Mouse (Mus musculus) lung, postnatal 4 days (tissue): ENCODE results near the gene Chil1.
A peak's percentile ranks its signal among the peaks of the same experiment; 100 is the strongest.

Source experiments
- DNase-seq, 2 experiments: peaks; one replicate each; pipeline ENCODE4 v3.0.0; 2021

The Chil1 gene

DNA sequence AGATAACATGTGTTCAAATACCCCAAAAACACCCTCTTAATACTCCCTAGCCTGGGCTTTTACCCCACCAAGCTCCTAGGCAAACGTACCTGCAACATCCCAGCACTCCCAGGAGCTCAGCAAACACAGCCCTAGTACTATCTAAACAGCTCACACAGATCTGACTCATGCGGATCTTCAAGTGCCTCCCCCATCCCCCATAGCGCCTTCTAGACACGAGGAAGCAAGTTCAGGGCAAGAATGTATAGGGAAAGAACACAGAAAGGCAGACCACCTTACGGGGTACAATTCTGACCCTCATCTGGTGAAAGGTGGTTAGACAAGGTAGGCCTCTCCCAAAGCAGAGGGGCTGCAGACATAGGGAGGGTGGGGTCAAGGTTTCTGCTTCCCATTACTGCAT, 24.1 kb downstream of the Chil1 start:
- no peak for DNase-seq

DNA sequence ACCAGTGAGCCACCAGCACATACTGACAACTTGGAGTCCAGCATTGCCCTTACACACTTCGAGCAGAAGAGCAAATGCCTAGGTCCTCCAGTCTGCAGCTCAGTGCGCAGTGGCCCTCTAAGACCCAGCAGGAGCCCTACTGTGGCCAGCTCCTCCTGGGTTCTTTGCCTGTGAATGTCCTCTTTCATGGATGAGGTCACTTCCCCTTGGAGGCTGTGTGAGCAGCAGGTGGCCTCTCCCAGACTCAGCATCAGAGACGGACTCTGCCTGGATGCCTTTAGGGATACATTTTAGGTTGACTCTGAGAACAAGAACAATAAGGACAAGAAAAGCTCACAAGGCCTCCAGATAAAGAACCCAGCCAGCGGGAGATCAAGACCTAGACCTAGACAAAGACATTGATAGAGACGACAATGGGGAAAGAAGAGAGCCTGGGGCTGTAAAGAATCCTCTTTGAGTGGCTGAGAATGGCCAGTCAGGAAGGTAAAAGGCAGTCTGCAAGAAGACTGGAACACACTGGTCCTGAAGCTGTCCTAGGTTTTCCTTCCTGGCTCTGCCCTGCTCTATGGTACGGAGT, 28.3 kb downstream of the Chil1 start:
- DNase-seq = no peak

DNA sequence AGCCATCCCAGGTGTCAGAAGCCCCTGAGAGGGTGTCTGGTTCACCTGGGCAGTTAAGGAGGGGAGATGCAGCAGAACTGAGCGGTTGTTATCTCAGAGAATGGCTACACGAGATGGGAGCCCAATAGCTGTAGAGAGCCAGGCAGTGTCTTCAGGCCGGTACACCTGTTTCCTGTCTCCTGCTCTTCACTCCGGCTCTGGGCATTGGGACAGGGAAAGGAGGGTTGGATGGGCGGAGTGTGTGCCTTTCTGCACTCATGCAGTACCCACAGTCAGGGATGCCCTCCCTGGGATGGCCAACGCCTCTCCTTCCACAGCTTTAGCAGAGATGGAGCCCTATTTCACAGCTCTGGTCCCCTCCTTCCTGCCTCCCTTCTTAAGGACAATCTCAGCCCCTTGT, 29.1 kb downstream of the Chil1 start:
- DNase-seq = no peak

DNA sequence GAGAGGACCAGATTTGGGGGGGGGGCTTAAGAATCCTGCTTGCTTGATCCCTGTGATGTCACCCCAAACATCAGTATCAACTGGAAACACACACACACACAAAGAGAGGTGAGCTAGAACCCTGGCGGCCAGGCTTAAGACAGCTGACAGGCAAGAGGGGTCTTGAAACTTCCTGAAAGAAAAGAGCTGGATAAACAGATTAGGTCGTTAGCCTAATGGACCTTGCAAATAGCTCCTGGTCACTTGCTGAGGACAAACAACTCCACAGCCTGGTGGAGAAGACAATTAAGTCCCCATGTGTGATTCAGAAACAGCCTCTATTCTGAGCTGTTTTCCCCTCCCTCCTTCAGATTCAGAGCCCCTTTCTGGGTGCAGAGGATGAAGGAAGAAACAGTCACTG, 29.7 kb downstream of the Chil1 start:
- no peak for DNase-seq

DNA sequence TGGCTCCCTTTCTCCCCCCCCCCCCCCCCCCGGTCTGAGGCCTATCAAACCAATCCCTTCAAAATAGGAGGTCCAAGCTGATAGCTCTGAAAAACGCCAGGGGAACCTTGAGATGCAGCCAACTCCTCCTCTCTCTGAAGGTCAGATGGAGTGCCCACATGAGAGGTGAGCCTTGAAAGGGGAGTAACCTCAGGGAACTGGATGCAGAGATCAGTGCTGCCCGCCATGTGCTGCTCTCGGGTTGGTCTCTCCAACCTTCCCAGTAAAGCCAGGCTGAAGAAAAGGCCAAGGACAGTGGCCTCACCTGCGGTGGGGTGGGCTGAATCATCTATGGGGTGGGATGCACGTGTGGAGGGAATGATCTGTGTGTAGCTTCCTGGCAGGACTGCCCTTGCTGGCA, 30.4 kb downstream of the Chil1 start:
- DNase-seq = no peak

DNA sequence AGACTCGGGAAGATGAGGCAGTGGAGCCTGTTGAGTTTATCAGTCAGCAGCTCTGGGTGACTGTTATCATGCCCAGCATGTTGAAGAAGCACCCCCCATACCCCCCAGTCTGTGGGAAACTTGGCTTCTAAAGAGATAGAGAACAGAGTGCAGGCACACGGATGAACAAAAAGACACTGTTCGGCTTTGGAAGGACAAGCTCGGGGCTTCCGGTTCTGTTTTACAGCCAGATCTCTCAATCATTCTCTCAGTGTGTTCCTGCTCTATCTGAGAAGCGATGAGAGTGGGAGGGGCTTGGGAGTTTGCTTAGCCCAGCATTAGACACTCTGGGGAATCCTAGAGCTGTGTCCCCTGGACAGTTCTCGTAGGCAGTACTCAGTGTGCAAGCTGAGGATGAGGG, 31.4 kb downstream of the Chil1 start:
- no peak for DNase-seq

DNA sequence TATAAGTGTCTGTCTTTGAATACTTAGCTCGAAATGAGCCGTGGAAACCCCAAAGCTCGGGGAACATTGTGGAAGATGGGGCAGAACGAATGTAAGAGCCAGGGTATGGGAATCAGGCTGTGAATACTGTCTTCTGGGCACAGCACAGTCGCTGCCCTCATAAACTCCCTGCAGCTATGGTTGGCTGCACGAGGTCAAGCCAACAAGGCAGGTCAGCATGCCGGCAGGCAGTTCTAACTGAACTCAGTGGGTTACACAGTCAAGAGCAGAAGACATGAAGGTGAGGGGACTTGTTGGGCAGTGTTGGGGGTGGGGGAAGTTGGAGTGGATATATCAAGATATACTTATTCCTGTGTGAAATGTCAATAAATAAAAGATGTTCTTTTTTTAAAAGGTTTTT, 33.1 kb downstream of the Chil1 start:
- DNase-seq = no peak

- DNase-seq = no peak
These were observed 34.0 kb downstream of the Chil1 start for GRCm38 (mm10) chr1:134215751-134216628.

- DNase-seq = no peak
These were observed 34.6 kb downstream of the Chil1 start for GRCm38 (mm10) chr1:134216629-134216971.

DNA sequence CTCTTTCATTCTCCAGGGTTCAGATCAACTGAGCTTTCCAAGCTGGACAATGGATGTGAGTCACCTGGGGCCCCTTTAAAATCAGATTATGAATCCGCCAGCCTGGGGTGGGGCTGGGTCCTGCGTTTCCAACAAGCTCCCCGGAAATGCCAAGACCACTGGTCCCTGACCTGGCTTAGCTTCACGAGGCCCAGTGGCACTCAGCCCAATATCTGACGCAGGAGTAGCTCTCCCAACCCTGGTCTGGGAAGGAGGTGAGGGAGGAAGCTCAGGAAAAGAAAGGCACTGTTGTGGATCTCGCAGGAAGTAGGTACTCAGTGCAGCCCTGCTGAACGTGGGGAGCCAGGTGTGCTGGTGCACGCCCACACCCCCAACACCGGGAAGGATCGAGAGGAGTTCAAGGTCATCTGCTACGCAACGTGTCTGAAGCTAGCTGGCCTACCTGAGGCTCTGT, 35.1 kb downstream of the Chil1 start:
- DNase-seq = peak; percentile 32 to 44

DNA sequence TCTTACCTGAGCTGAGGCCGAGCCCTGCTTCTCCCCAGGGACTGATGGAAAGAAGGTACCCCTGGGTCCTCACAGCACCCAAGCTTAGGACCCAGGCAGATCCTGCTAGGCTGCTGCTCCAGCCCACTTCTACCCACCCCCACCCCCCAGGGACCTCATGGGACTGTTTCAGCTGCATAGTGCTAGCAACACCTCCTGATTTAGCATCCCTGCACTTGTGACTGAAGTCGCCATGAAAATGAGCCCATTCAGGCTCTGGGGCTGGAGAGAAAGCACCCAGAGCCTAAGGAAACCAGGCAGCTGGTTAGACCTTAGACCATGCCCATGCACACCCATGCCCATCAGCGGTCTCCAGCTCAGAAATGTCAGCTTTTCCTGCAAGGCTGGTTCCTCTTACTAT, 36.0 kb downstream of the Chil1 start:
- no peak for DNase-seq

GRCm38 (mm10) chr1:134219608-134220007, 37.6 kb downstream of the Chil1 start:
- no peak for DNase-seq

GRCm38 (mm10) chr1:134221172-134221571, 39.2 kb downstream of the Chil1 start:
- no peak for DNase-seq

DNA sequence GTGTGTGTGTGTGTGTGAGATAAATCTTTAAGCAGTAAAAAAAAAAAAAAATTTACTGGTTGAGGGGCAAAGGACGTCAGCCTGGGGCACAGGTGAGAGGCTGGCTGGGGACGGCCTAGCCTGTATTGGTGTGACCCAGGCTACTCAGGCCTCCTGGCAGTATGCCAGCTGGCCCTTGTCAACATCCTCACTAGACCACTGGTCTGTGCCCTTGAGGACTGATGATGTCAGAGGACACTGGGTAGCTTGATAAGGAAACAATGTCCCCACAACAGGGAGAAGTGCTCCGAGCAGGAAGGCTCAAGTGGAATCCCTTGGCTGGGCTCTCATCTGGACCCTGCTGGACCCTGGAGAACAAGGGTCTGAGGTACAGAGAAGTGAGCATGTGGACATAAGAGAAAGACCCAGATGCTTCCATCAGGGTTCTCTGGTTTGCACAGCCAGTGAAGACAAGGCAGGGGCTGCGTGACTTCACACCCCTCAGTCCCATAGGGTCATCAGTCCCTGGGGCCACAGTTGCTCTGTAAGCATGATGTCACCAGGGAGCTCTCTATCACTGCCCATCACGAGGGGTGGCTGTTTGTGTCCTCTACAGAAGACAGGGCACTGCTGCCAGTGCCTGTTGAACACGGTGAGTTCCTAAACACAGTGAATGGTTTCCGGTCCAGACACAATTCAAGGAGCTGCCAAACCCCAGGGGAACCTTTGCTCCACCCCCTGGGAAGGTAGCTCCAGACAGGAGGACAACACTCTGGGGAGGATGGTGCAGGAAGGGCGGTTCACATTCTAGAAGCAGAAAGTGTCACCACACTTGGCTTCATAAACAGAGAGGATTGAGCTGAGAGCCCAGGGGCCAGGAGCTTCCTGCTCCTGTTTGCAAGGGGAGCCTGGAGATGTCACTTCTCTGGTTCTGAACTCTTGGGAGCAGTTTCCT, 40.4 kb downstream of the Chil1 start:
- peak; percentile 76 to 86 for DNase-seq

- DNase-seq = no peak
These were observed 42.8 kb downstream of the Chil1 start for GRCm38 (mm10) chr1:134224649-134225227.

DNA sequence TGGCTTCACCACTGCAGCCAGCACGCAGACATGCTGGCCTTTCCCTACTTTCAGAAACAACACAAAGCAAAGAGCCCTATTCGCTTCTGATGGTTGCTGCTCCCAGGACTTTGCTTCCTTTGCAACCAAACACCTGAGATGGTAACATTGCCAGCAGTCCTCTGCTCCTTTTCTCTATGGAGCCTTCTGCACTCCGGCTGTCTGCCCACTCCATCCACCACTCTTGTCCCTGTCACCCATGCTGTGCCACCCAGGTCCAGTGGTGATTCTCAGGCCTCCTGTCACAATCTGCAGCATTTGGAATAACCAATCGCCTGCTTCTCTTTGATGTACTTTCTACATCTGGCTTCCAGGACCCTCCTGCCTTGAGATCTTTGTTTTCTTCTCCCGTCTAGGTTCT, 43.4 kb downstream of the Chil1 start:
- DNase-seq = no peak

DNA sequence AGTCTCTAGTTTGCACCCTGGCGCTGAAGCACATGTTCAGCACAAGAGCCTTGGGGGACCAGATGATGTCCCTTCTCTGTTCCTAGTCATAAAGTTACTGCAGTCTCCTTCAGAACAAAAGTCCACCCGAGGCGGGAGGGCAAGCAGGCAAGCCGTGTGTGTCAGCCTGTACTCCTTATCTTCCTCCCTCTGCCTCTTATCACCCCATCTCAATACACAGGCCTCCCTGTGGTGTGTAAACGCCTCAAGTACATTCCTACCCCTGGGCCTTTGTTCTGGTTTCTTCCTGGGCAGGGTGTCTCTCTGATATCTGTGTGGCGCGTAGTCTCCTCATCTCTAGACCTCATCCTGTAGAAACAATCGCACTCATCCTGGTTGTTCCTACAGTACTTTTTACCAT, 44.8 kb downstream of the Chil1 start:
- DNase-seq = no peak

- DNase-seq = no peak
These were observed 48.0 kb downstream of the Chil1 start for GRCm38 (mm10) chr1:134229806-134230575.

DNA sequence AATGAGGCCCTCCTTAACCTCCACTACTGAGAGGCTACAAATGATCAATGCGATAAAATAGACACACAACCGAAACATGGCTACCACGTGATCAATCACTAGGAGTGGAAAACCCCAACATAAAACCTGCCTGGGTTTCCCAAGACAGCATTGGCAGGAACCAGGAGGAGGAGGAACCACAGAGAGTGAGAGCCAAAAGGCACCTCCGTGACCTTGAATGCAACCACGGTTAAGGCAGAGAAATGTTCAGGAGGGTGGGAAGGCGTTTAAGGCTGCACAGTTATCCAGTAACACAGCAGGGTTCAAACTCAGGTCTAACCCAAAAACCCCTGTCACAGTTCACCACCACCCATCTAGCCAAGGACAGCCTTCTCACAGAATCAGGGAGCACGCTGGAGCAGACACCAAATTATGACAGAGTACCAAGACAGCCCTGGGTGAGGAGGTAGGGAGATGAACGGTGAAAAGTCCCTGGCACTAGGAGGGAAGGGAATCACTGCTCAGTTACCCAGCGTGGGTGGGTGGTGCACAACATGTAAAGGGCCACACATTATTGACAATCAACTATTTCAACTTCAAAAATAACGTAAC, 48.8 kb downstream of the Chil1 start:
- DNase-seq = no peak

DNA sequence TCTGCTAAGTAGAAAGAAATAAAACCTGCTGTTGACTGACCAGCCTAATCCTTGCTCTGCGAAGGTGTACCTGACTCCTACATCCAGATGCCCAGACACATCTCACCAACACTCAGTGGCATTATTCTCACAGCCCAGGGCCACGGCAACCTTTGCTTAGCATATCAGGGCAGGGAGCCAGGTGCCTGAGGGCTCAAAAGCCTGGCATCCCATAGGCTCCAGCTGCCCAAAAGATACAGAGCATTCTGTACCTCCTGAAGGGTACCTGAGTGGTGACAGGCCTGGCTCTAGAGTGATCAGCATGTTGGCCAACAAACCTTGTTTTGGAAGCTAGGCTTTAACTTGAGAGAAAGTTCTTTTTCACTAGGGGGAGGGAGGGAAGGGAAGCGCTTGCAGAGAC, 49.3 kb downstream of the Chil1 start:
- no peak for DNase-seq

GRCm38 (mm10) chr1:134231681-134232080, 49.7 kb downstream of the Chil1 start:
- no peak for DNase-seq

GRCm38 (mm10) chr1:134232326-134232725, 50.4 kb downstream of the Chil1 start:
- no peak for DNase-seq
